Mouse (Mus musculus): Measurements from ENCODE around the gene Klhl5. TPM values are rescaled to one million over a fixed set of nuclear protein-coding genes. Genes with fewer than 3 reads are reported as not detected.

Gene Klhl5
- polyA plus RNA-seq, 1 experiment, result 54.6 TPM

GRCm38 (mm10) chr5:65175035-65175917, 67.9 kb downstream of the Klhl5 start:
- TF ChIP-seq POLR2A (IDR thresholded peaks at IDR 0.05; ENCODE audit: borderline replicate concordance, extremely low read depth, insufficient read depth, insufficient read length, poor library complexity, severe bottlenecking), result no peak
- no peak for TF ChIP-seq CTCF (IDR thresholded peaks at IDR 0.05; ENCODE audit: borderline replicate concordance, extremely low read depth, insufficient read depth, insufficient read length)
- DNase-seq (ENCODE audit: low read depth), result peak; percentile 86

- TF ChIP-seq POLR2A (IDR thresholded peaks at IDR 0.05; ENCODE audit: borderline replicate concordance, extremely low read depth, insufficient read depth, insufficient read length, poor library complexity, severe bottlenecking) (no peak), CTCF (IDR thresholded peaks at IDR 0.05; ENCODE audit: borderline replicate concordance, extremely low read depth, insufficient read depth, insufficient read length) (no peak)
- no peak for DNase-seq (ENCODE audit: low read depth)
These were observed 68.7 kb downstream of the Klhl5 start for GRCm38 (mm10) chr5:65175918-65176484.

GRCm38 (mm10) chr5:65177026-65177514, 69.7 kb downstream of the Klhl5 start:
- peak; percentile 73 for DNase-seq (ENCODE audit: low read depth)
- TF ChIP-seq POLR2A (IDR thresholded peaks at IDR 0.05; ENCODE audit: borderline replicate concordance, extremely low read depth, insufficient read depth, insufficient read length, poor library complexity, severe bottlenecking) (no peak), CTCF (IDR thresholded peaks at IDR 0.05; ENCODE audit: borderline replicate concordance, extremely low read depth, insufficient read depth, insufficient read length) (no peak)

- DNase-seq (ENCODE audit: low read depth), result no peak
- no peak for TF ChIP-seq POLR2A (IDR thresholded peaks at IDR 0.05; ENCODE audit: borderline replicate concordance, extremely low read depth, insufficient read depth, insufficient read length, poor library complexity, severe bottlenecking)
- no peak for TF ChIP-seq CTCF (IDR thresholded peaks at IDR 0.05; ENCODE audit: borderline replicate concordance, extremely low read depth, insufficient read depth, insufficient read length)
These were observed 71.1 kb downstream of the Klhl5 start for GRCm38 (mm10) chr5:65178477-65178876.

- DNase-seq (ENCODE audit: low read depth), result peak; percentile 76
- no peak for TF ChIP-seq POLR2A (IDR thresholded peaks at IDR 0.05; ENCODE audit: borderline replicate concordance, extremely low read depth, insufficient read depth, insufficient read length, poor library complexity, severe bottlenecking)
- no peak for TF ChIP-seq CTCF (IDR thresholded peaks at IDR 0.05; ENCODE audit: borderline replicate concordance, extremely low read depth, insufficient read depth, insufficient read length)
These were observed 73.9 kb downstream of the Klhl5 start for GRCm38 (mm10) chr5:65181160-65181793.

- no peak for TF ChIP-seq CTCF (IDR thresholded peaks at IDR 0.05; ENCODE audit: borderline replicate concordance, extremely low read depth, insufficient read depth, insufficient read length)
- no peak for TF ChIP-seq POLR2A (IDR thresholded peaks at IDR 0.05; ENCODE audit: borderline replicate concordance, extremely low read depth, insufficient read depth, insufficient read length, poor library complexity, severe bottlenecking)
- no peak for DNase-seq (ENCODE audit: low read depth)
These were observed 74.4 kb downstream of the Klhl5 start for GRCm38 (mm10) chr5:65181794-65182169.

- DNase-seq (ENCODE audit: low read depth), result no peak
- TF ChIP-seq POLR2A (IDR thresholded peaks at IDR 0.05; ENCODE audit: borderline replicate concordance, extremely low read depth, insufficient read depth, insufficient read length, poor library complexity, severe bottlenecking), result no peak
- TF ChIP-seq CTCF (IDR thresholded peaks at IDR 0.05; ENCODE audit: borderline replicate concordance, extremely low read depth, insufficient read depth, insufficient read length), result no peak
These were observed 74.9 kb downstream of the Klhl5 start for GRCm38 (mm10) chr5:65182268-65182667.

- TF ChIP-seq CTCF (IDR thresholded peaks at IDR 0.05; ENCODE audit: borderline replicate concordance, extremely low read depth, insufficient read depth, insufficient read length), result no peak
- TF ChIP-seq POLR2A (IDR thresholded peaks at IDR 0.05; ENCODE audit: borderline replicate concordance, extremely low read depth, insufficient read depth, insufficient read length, poor library complexity, severe bottlenecking), result no peak
- no peak for DNase-seq (ENCODE audit: low read depth)
These were observed 84.3 kb downstream of the Klhl5 start for GRCm38 (mm10) chr5:65191601-65192000.

GRCm38 (mm10) chr5:65194441-65194840, 87.1 kb downstream of the Klhl5 start:
- no peak for TF ChIP-seq CTCF (IDR thresholded peaks at IDR 0.05; ENCODE audit: borderline replicate concordance, extremely low read depth, insufficient read depth, insufficient read length)
- no peak for TF ChIP-seq POLR2A (IDR thresholded peaks at IDR 0.05; ENCODE audit: borderline replicate concordance, extremely low read depth, insufficient read depth, insufficient read length, poor library complexity, severe bottlenecking)
- no peak for DNase-seq (ENCODE audit: low read depth)

- DNase-seq (ENCODE audit: low read depth), result peak; percentile 100
- TF ChIP-seq CTCF (IDR thresholded peaks at IDR 0.05; ENCODE audit: borderline replicate concordance, extremely low read depth, insufficient read depth, insufficient read length) (no peak), POLR2A (IDR thresholded peaks at IDR 0.05; ENCODE audit: borderline replicate concordance, extremely low read depth, insufficient read depth, insufficient read length, poor library complexity, severe bottlenecking) (peak; percentile 40; the same call in 1 of the 2 replicates)
These were observed 92.2 kb downstream of the Klhl5 start, which contains the start of gene Wdr19 for GRCm38 (mm10) chr5:65199346-65200128. Gene Wdr19, plus strand, starts transcription at chr5:65199696.

Measured in brain, embryonic 14.5 days (tissue).